Mouse (Mus musculus): ENCODE data around the gene Naglu. TPM values are rescaled to one million over a fixed set of nuclear protein-coding genes. Genes with fewer than 3 reads are reported as not detected.

Gene Naglu
- 10 to 100 TPM; 18.9 to 25.9 TPM for polyA plus RNA-seq (2017; shearing (Covaris generic))

GRCm38 (mm10) chr11:101069391-101070188 lies at the start of gene Naglu:
Naglu (plus strand) TSS chr11:101070012.

GRCm38 (mm10) chr11:101078121-101078520 lies 8.3 kb downstream of the Naglu start, which contains the start of gene Hsd17b1:
Hsd17b1 (plus strand) TSS chr11:101078411.

DNA sequence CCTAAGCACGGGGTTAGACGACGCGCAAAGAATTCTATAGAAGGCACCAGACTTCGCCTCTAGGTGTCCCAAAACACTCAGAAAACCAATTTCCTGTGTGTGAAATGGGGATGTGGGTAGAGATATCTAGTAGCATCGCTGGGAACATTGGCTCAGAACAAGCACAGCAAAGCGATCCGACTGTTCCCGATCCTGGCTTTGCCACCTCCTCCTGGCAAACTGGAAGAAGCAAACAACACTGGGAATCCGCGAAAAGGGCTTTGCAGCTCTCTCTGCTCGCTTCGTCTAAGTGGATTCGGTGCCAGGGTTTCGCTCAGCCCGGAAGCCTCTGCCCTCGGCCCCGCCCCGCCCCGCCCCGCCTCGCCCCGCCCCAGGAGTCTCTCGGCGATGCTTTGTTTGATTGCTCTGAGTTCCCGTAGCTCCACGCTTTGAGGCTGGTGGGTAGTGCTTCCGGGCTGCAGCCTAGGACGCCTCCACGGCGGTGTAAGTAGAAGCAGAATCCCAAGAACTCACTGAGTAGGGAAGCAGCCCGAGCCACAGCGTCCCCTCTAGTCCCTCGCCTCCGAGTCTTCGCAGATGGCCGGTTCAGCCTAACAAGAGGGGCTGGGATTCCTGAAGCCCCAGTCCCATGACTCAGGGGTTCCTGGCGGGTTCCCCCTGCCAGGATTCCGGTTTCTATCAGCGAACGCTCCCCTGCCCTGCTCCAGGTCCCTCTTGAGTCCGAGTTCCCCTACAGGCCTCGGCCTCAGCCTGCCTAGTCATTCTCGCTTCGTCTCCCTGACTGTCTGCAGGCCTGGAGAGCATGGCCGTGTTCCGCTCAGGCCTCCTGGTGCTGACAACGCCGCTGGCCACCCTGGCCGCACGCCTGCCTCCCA lies 12.6 kb downstream of the Naglu start, which contains the start of gene Coasy:
TSS of gene Coasy (plus strand) at position 358 of the 875 bp plus-strand sequence.

GRCm38 (mm10) chr11:101086756-101087681 lies 17.2 kb downstream of the Naglu start, which contains the start of gene Mlx:
Mlx (plus strand) TSS chr11:101087277.

GRCm38 (mm10) chr11:101095314-101096024 lies 25.7 kb downstream of the Naglu start, which contains the start of gene Psmc3ip:
Psmc3ip (minus strand) TSS chr11:101095436.

GRCm38 (mm10) chr11:101119761-101120544 lies 50.1 kb downstream of the Naglu start, which contains the start of the genes Retreg3 and Tubg1:
Retreg3 (minus strand) TSS chr11:101119893.
Tubg1 (plus strand) TSS chr11:101119938.

Other genes with a start within 250 kb of the Naglu start
- 100 to 1,000 TPM in 1 of 2 experiments, 10 to 100 TPM in 1; 92.0 to 154 TPM for gene Stat5b, start 219.3 kb upstream of the Naglu start, polyA plus RNA-seq (2017; shearing (Covaris generic))
- gene Stat5a, start 210.7 kb upstream of the Naglu start, polyA plus RNA-seq (2017; shearing (Covaris generic)): 10 to 100 TPM; 75.2 to 88.1 TPM
- 100 to 1,000 TPM; 167 to 244 TPM for gene Stat3, start 130.5 kb upstream of the Naglu start, polyA plus RNA-seq (2017; shearing (Covaris generic))
- not detected for gene Cavin1, start 99.1 kb upstream of the Naglu start, polyA plus RNA-seq (2017; shearing (Covaris generic))
- 10 to 100 TPM in 1 of 2 experiments, 1 to 10 TPM in 1; 6.1 to 13.6 TPM for gene Atp6v0a1, start 60.6 kb upstream of the Naglu start, polyA plus RNA-seq (2017; shearing (Covaris generic))
- under 1 TPM in 1 of 2 experiments, not detected in 1; 0.52 TPM for gene Hsd17b1, start 8.4 kb downstream of the Naglu start, polyA plus RNA-seq (2017; shearing (Covaris generic))
- gene Coasy, start 12.6 kb downstream of the Naglu start, polyA plus RNA-seq (2017; shearing (Covaris generic)): 10 to 100 TPM; 32.3 to 36.4 TPM
- gene Mlx, start 17.3 kb downstream of the Naglu start, polyA plus RNA-seq (2017; shearing (Covaris generic)): 10 to 100 TPM; 90.2 to 93.1 TPM
- 1 to 10 TPM; 7.1 to 8.4 TPM for gene Psmc3ip, start 25.4 kb downstream of the Naglu start, polyA plus RNA-seq (2017; shearing (Covaris generic))
- 10 to 100 TPM; 61.6 to 75.9 TPM for gene Retreg3, start 49.9 kb downstream of the Naglu start, polyA plus RNA-seq (2017; shearing (Covaris generic))
- gene Tubg1, start 49.9 kb downstream of the Naglu start, polyA plus RNA-seq (2017; shearing (Covaris generic)): 10 to 100 TPM; 31.0 to 43.3 TPM
- gene Tubg2, start 85.9 kb downstream of the Naglu start, polyA plus RNA-seq (2017; shearing (Covaris generic)): 1 to 10 TPM in 1 of 2 experiments, under 1 TPM in 1; 0.48 to 2.5 TPM
- under 1 TPM; 0.17 to 0.28 TPM for gene Cntnap1, start 100.5 kb downstream of the Naglu start, polyA plus RNA-seq (2017; shearing (Covaris generic))
- gene Plekhh3, start 101.3 kb downstream of the Naglu start, polyA plus RNA-seq (2017; shearing (Covaris generic)): 1 to 10 TPM in 1 of 2 experiments, under 1 TPM in 1; 0.61 to 1.3 TPM
- 10 to 100 TPM in 1 of 2 experiments, under 1 TPM in 1; 0.92 to 15.6 TPM for gene Ccr10, start 105.4 kb downstream of the Naglu start, polyA plus RNA-seq (2017; shearing (Covaris generic))
- 10 to 100 TPM; 43.0 to 68.3 TPM for gene Ezh1, start 156.5 kb downstream of the Naglu start, polyA plus RNA-seq (2017; shearing (Covaris generic))
- under 1 TPM; 0.41 to 0.55 TPM for gene Ramp2, start 176.0 kb downstream of the Naglu start, polyA plus RNA-seq (2017; shearing (Covaris generic))
- 100 to 1,000 TPM; 156 to 177 TPM for gene Vps25, start 183.7 kb downstream of the Naglu start, polyA plus RNA-seq (2017; shearing (Covaris generic))
- gene Wnk4, start 190.6 kb downstream of the Naglu start, polyA plus RNA-seq (2017; shearing (Covaris generic)): 1 to 10 TPM; 1.3 to 5.1 TPM
- gene Cntd1, start 209.0 kb downstream of the Naglu start, polyA plus RNA-seq (2017; shearing (Covaris generic)): 1 to 10 TPM in 1 of 2 experiments, under 1 TPM in 1; 0.41 to 1.2 TPM
- gene Coa3, start 209.1 kb downstream of the Naglu start, polyA plus RNA-seq (2017; shearing (Covaris generic)): 100 to 1,000 TPM; 101 to 118 TPM
- 100 to 1,000 TPM; 223 to 228 TPM for gene Becn1, start 232.3 kb downstream of the Naglu start, polyA plus RNA-seq (2017; shearing (Covaris generic))
- gene Psme3, start 246.2 kb downstream of the Naglu start, polyA plus RNA-seq (2017; shearing (Covaris generic)): 100 to 1,000 TPM; 157 to 201 TPM